Mouse (Mus musculus) brain, embryonic 14.5 days (tissue): ENCODE data around the gene Copg1. TPM values are rescaled to one million over a fixed set of nuclear protein-coding genes. Genes with fewer than 3 reads are reported as not detected.
"Not testable (repeated sequence)": the region's sequence is repeated elsewhere in the genome, so short reads cannot be mapped to it uniquely, and the experiment has no call there.

ENCODE experiments used
- DNase-seq: peaks from one replicate; pipeline ENCODE4 v3.0.0-alpha.2; 2011; ENCODE audit warnings: low read depth
- CTCF ChIP-seq: fragments of 200-500 bp; IDR thresholded peaks from 2 replicates; pipeline ENCODE4 v1.5.1; 2012; ENCODE audit warnings: inconsistent platforms, mild to moderate bottlenecking, moderate library complexity, borderline replicate concordance; ENCODE audit not compliant: insufficient read depth, insufficient read length; ENCODE audit errors: extremely low read depth
- POLR2A ChIP-seq: fragments of 200-500 bp; IDR thresholded peaks from 2 replicates; pipeline ENCODE4 v1.6.1; 2012; ENCODE audit warnings: mild to moderate bottlenecking, inconsistent platforms, borderline replicate concordance; ENCODE audit not compliant: poor library complexity, insufficient read depth, insufficient read length, severe bottlenecking; ENCODE audit errors: extremely low read depth
- polyA plus RNA-seq: library from polyadenylated mRNA; depleted of rRNA; stranded (reverse); fragments of >200 nt; gene quantifications from 2 replicates; pipeline ENCODE4 v1.2.3, GENCODE M21; 2012; rRNA removed

Gene Copg1
- polyA plus RNA-seq, 1 experiment, result 121 TPM

DNA sequence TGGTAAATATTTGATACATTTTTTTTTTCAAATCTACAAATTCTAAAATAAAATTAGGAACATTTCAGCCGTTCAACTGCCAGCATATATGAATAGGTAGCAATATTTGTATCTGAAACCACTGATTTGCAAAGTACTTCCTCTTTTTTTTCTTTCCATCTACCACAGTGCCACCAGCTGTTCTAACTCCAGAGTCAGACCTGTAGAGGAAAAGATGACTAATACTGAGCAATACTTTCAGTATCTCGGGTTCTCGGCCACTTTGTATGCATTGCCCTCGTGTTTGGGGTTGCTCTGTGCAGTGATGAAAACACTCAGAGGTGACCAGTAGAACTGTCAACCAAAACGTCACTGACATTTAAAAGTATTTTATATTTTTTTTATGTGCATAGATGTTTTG is 28.3 kb downstream of the Copg1 start:
- DNase-seq, result no peak
- TF ChIP-seq POLR2A (no peak), CTCF (no peak)

DNA sequence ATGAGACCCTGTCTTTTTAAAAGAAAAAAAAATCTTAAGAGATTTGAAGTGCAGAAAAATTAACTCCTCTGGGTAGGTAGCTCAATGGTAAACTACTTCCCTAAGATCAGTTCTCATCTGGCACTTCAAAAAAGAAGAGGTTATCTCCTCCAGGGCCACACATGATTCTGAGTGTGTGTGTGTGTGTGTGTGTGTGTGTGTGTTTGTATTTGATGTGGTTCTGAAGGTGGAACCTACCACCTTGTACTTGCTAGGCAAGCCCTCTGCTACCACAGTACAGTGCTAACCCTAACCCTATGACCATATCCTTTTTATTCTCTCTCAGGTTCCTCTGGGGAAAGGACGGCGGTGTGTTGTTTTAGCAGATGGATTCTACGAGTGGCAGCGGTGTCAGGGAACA is 33.6 kb downstream of the Copg1 start:
- no peak for DNase-seq
- TF ChIP-seq POLR2A (no peak), CTCF (no peak)

DNA sequence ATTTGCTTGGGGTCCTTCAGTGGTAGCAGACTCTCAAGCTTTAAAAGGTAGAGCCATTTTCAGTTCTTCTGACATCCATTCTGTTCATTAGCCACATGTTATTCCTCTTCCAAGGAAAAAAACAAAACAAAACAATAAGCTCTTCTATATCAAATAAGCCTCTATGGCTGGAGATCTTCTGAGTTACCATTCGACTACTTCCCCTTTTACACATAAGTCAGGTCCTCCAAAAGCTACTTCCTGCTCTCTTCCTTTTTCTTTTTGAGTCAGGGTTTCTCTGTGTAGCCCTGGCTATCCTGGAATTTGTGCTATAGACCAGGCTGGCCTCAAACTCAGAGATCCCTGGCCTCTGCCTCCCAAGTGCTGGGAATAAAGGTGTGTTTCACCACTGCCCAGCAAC is 36.0 kb downstream of the Copg1 start:
- no peak for DNase-seq
- TF ChIP-seq POLR2A (no peak), CTCF (no peak)

DNA sequence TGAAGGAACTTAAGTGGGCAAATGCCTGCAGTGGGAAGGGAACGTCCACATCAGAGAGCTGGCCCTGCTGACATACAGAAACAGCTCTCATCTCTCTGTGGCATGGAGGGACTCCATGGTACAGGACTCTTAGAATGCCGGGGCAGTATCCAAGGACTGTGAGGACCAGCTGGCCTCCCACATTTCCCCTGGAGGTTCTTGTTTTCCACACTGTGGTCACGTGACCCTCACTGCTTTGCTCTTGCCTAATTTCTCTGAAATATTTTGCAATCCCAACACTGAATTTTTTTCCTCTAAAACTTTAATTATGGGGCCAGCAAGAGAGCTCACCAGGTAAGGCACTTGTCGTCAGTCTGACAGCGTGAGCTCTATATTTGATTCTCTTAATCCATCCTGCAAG is 47.4 kb downstream of the Copg1 start:
- no peak for TF ChIP-seq POLR2A
- no peak for TF ChIP-seq CTCF
- DNase-seq, result no peak

DNA sequence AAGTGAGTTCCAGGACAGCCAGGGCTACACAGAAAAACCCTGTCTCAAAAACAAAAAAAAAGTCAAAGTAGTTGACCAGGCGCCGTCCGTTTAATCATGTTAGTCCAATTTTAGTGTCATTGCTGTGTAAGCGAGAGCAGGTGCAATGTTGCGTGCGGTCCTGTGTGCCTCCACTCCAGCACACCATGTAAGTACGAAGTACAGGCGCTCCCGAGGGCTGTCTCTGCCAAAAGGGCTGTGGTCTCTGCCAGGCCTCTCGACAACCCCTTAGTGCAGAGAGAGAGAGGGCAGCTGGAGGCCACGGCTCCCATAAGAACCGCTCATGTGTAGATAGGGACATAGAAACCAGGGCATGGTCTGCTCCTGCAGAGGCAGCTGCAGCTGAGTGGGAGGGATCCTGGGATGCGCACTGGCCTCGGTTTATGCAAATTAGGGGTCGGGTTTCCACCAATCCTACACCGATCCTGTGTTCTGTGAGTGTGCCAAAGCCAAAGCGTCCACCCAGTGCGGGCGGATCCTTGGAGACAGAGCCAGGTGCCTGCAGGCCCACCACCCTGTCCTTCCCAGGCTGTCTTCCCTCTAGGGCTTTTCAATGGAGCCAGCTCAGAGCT is 49.7 kb downstream of the Copg1 start:
- TF ChIP-seq POLR2A (no peak), CTCF (no peak)
- DNase-seq, result peak; percentile 87

DNA sequence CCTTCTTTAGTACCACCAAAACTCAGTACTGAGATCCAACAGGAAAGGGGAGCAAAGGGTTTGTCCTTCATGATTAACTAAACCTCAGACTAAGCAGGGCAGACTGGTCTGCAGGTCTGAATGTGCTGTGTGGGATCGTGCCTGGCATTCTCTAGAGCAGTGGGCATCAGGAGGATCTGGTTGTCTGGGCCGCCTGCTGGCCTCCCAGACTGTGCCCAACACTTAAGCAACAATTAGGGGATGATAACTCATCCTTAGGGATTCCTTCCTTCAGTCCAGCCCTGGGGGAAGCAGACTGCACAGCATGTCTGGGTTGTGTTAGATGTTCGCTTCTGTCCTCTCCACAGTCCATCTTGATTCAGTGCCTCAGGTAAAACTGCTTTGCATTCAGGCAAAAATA is 51.3 kb downstream of the Copg1 start:
- no peak for DNase-seq
- no peak for TF ChIP-seq POLR2A
- no peak for TF ChIP-seq CTCF

DNA sequence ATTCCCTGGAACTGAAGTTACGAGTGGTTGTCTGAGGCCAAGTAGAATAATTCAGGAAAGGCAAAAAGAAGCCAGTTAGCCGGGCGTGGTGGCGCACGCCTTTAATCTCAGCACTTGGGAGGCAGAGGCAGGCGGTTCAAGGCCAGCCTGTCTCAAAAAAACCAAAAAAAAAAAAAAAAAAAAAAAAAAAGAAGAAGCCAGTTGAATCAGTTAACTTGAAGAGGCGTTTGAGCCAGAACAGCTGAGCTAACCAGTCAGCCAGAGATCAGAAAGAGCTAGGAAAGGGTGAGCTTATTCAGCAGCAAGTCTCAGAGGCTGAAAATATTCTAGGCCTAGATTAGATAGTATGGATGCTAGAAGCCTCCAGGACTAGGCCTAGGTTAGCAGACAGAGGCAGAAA is 54.6 kb downstream of the Copg1 start:
- TF ChIP-seq CTCF (no peak), POLR2A (no peak)
- no peak for DNase-seq

DNA sequence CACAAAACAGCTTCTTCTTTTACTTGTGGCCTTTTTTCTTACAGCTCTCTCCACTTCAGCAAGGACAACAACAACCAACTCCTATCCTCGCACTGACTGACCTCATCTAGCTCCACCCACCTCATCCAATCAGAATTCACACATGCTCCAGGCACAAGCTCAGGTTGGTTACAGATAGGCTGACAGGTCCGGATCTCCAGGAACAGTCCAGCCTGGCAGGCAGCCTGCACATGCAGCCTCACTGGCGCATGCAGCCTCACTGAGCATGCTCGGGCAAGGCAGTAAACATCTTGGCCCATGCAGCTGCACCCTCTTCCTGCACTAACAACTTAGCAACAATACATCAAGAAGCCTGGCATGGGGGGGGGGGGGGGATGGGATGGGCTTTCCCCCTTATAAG is 74.8 kb downstream of the Copg1 start:
- DNase-seq, result not testable (repeated sequence)

Other genes with a start within 250 kb of the Copg1 start
- gene Aplf, start 215.6 kb upstream of the Copg1 start, polyA plus RNA-seq, result 6.4 and 7.2 TPM in 2 replicates
- gene Efcc1, start 156.9 kb upstream of the Copg1 start, polyA plus RNA-seq, result 2.0 and 4.6 TPM in 2 replicates
- gene Gp9, start 109.7 kb upstream of the Copg1 start, polyA plus RNA-seq, result 0.50 and 1.3 TPM in 2 replicates
- gene Rab43, start 75.7 kb upstream of the Copg1 start, polyA plus RNA-seq, result 13.4 and 14.3 TPM in 2 replicates
- gene Gm45140, start 52.0 kb upstream of the Copg1 start, polyA plus RNA-seq, result 5.9 and 6.8 TPM in 2 replicates
- gene Isy1, start 49.0 kb upstream of the Copg1 start, polyA plus RNA-seq, result 31.3 and 38.3 TPM in 2 replicates
- 264 and 299 TPM in 2 replicates for gene Cnbp, start 36.7 kb upstream of the Copg1 start, polyA plus RNA-seq
- gene Hmces, start 26.1 kb downstream of the Copg1 start, polyA plus RNA-seq, result 35.5 and 38.2 TPM in 2 replicates
- 153 and 175 TPM in 2 replicates for gene H1fx, start 93.8 kb downstream of the Copg1 start, polyA plus RNA-seq
- gene Rab7, start 157.5 kb downstream of the Copg1 start, polyA plus RNA-seq, result 243 and 306 TPM in 2 replicates
- gene Rpn1, start 196.7 kb downstream of the Copg1 start, polyA plus RNA-seq, result 215 and 219 TPM in 2 replicates